Mouse (Mus musculus) CH12.LX (cell line): ENCODE measurements around the gene Axdnd1. TPM values are rescaled to one million over a fixed set of nuclear protein-coding genes. Genes with fewer than 3 reads are reported as not detected.

Experiments
- DNase-seq: peaks from one replicate; pipeline ENCODE4 v3.0.0-alpha.2; 2013; ENCODE audit errors: extremely low read depth
- H3K27ac ChIP-seq: 2 replicates; pipeline ENCODE4 v1.5.1; 2012; ENCODE audit warnings: low read depth, mild to moderate bottlenecking, control low read depth, moderate library complexity; ENCODE audit not compliant: insufficient read depth
- H3K27me3 ChIP-seq: replicated peaks from 2 replicates; pipeline ENCODE3; 2012; ENCODE audit warnings: inconsistent platforms
- H3K36me3 ChIP-seq, 2 experiments: replicated peaks in 1 of 2; 2 replicates each; pipeline versions ENCODE3 to v1.6.1; 2012; ENCODE audit warnings: inconsistent platforms in 1 of 2, low read length in 1 of 2, mild to moderate bottlenecking in 1 of 2, mixed read lengths in 1 of 2, moderate library complexity in 1 of 2; ENCODE audit not compliant: control insufficient read depth in 1 of 2, insufficient read depth in 1 of 2
- H3K4me1 ChIP-seq, 2 experiments: 2 replicates each; pipeline ENCODE4 v1.6.1; 2012; ENCODE audit warnings: inconsistent platforms in 1 of 2, moderate library complexity in 1 of 2; ENCODE audit not compliant: insufficient read depth in 2 of 2, control insufficient read depth in 1 of 2
- H3K4me2 ChIP-seq: 2 replicates; pipeline ENCODE4 v1.6.1; 2012; ENCODE audit warnings: low read depth, mild to moderate bottlenecking, control low read depth; ENCODE audit not compliant: poor library complexity, insufficient read depth, severe bottlenecking
- H3K4me3 ChIP-seq, 3 experiments: fragments of 150-350 bp in 1 of 3; sonication (generic) in 1 of 3; replicated peaks in 1 of 3; 2 replicates each; pipeline versions ENCODE3 to v1.5.1; 2011 to 2012; ENCODE audit warnings: low read depth in 2 of 3, low read length in 2 of 3, mild to moderate bottlenecking in 2 of 3, moderate library complexity in 2 of 3, control low read depth in 1 of 3, improper control_type of control experiment in 1 of 3, inconsistent platforms in 1 of 3, mixed read lengths in 1 of 3; ENCODE audit not compliant: poor library complexity in 1 of 3
- H3K79me2 ChIP-seq: replicated peaks from 2 replicates; pipeline ENCODE4 v1.6.1; 2012; ENCODE audit warnings: mild to moderate bottlenecking, moderate library complexity; ENCODE audit not compliant: control insufficient read depth, poor library complexity, insufficient read depth, severe bottlenecking; ENCODE audit errors: extremely low read depth
- H3K9ac ChIP-seq: 2 replicates; pipeline ENCODE4 v1.6.1; 2012; ENCODE audit warnings: low read depth, mild to moderate bottlenecking, control low read depth, moderate library complexity; ENCODE audit not compliant: insufficient read depth
- H3K9me3 ChIP-seq: replicated peaks from 2 replicates; pipeline ENCODE3; 2012; ENCODE audit warnings: low read length, inconsistent platforms, mixed read lengths
- CHD2 ChIP-seq: IDR thresholded peaks from 2 replicates; pipeline ENCODE4 v1.6.1; 2011; ENCODE audit warnings: low read length, improper control_type of control experiment
- CTCF ChIP-seq, 2 experiments: IDR thresholded peaks in 1 of 2; conservative IDR thresholded peaks in 1 of 2; 2 replicates each; pipeline ENCODE4 v1.5.1; 2011 to 2012; ENCODE audit warnings: low read depth in 2 of 2, low read length in 2 of 2, improper control_type of control experiment in 1 of 2, inconsistent platforms in 1 of 2, mild to moderate bottlenecking in 1 of 2, moderate library complexity in 1 of 2
- E2F4 ChIP-seq: IDR thresholded peaks from 2 replicates; pipeline ENCODE4 v1.6.1; 2011; ENCODE audit warnings: low read depth, low read length, improper control_type of control experiment; ENCODE audit not compliant: insufficient replicate concordance
- ELF1 ChIP-seq: IDR thresholded peaks from 2 replicates; pipeline ENCODE4 v1.6.1; 2014; ENCODE audit warnings: low read depth, mild to moderate bottlenecking, inconsistent platforms, low read length, improper control_type of control experiment
- ETS1 ChIP-seq: conservative IDR thresholded peaks from 2 replicates; pipeline ENCODE4 v1.6.1; 2012; ENCODE audit warnings: low read depth, mild to moderate bottlenecking, inconsistent platforms, low read length, improper control_type of control experiment, moderate library complexity
- IRF4 ChIP-seq: IDR thresholded peaks from 2 replicates; pipeline ENCODE4 v1.6.1; 2014; ENCODE audit warnings: low read depth, mild to moderate bottlenecking, inconsistent platforms, low read length, improper control_type of control experiment
- KAT2A ChIP-seq: IDR thresholded peaks from 2 replicates; pipeline ENCODE4 v1.6.1; 2012; ENCODE audit warnings: low read length, improper control_type of control experiment, inconsistent platforms; ENCODE audit not compliant: insufficient replicate concordance
- MAFK ChIP-seq: IDR thresholded peaks from 2 replicates; pipeline ENCODE4 v1.6.1; 2011; ENCODE audit warnings: low read length, improper control_type of control experiment; ENCODE audit not compliant: insufficient replicate concordance
- MAX ChIP-seq: IDR thresholded peaks from 2 replicates; pipeline ENCODE4 v1.6.1; 2011; ENCODE audit warnings: low read length, improper control_type of control experiment
- NRF1 ChIP-seq: IDR thresholded peaks from 2 replicates; pipeline ENCODE4 v1.6.1; 2014; ENCODE audit warnings: low read depth, mild to moderate bottlenecking, inconsistent platforms, low read length, improper control_type of control experiment, moderate library complexity
- POLR2A ChIP-seq: IDR thresholded peaks from 2 replicates; pipeline ENCODE4 v1.6.1; 2011; ENCODE audit warnings: low read depth, mild to moderate bottlenecking, improper control_type of control experiment, low read length
- RAD21 ChIP-seq: IDR thresholded peaks from 2 replicates; pipeline ENCODE4 v1.6.1; 2011; ENCODE audit warnings: low read depth, mild to moderate bottlenecking, low read length, improper control_type of control experiment, moderate library complexity
- RCOR1 ChIP-seq: conservative IDR thresholded peaks from 2 replicates; pipeline ENCODE4 v1.6.1; 2012; ENCODE audit warnings: low read depth, mild to moderate bottlenecking, inconsistent platforms, low read length, improper control_type of control experiment
- SMC3 ChIP-seq: IDR thresholded peaks from 2 replicates; pipeline ENCODE4 v1.6.1; 2011; ENCODE audit warnings: low read depth, low read length, improper control_type of control experiment
- USF1 ChIP-seq: IDR thresholded peaks from 2 replicates; pipeline ENCODE4 v1.6.1; 2014; ENCODE audit warnings: low read depth, mild to moderate bottlenecking, inconsistent platforms, low read length, improper control_type of control experiment
- USF2 ChIP-seq: conservative IDR thresholded peaks from 2 replicates; pipeline ENCODE4 v1.6.1; 2011; ENCODE audit warnings: low read depth, low read length, improper control_type of control experiment
- ZMIZ1 ChIP-seq: IDR thresholded peaks from 2 replicates; pipeline ENCODE4 v1.6.1; 2012; ENCODE audit warnings: low read depth, mild to moderate bottlenecking, inconsistent platforms, low read length, improper control_type of control experiment
- ZNF384 ChIP-seq: IDR thresholded peaks from 2 replicates; pipeline ENCODE4 v1.6.1; 2012; ENCODE audit warnings: low read depth, low read length, improper control_type of control experiment, inconsistent platforms
- dilution Hi-C: fragments of 300-500 bp; cut with MboI; formaldehyde crosslinking; loops from 2 replicates; pipeline ENCODE4 v1.14.3; 2020; ENCODE audit warnings: low sequenced_read_pairs; ENCODE audit not compliant: extremely low pct_unique_long_range_greater_than_20kb, extremely low pct_ligation_motif_present
- in situ Hi-C: fragments of 300-500 bp; cut with MboI; formaldehyde crosslinking; loops from 3 replicates; pipeline ENCODE4 v1.14.3; 2019; ENCODE audit warnings: low sequenced_read_pairs, low pct_ligation_motif_present, low pct_unique_long_range_greater_than_20kb, mixed read lengths
- polyA plus RNA-seq: library from polyadenylated mRNA; unstranded; fragments of >175 nt; gene quantifications from 2 replicates; pipeline ENCODE4 v1.2.1, GENCODE M21; 2012; ENCODE audit warnings: low read depth; ENCODE audit not compliant: insufficient read length
- total RNA-seq, 2 experiments: library from RNA; depleted of rRNA; stranded (reverse); fragments of 300-350 nt in 1 of 2; fragments of >200 nt in 1 of 2; gene quantifications; 2 replicates each; pipeline ENCODE4 v1.2.3; 2012 to 2014

The Axdnd1 gene
- total and polyA plus RNA-seq, 3 experiments: not detected

DNA sequence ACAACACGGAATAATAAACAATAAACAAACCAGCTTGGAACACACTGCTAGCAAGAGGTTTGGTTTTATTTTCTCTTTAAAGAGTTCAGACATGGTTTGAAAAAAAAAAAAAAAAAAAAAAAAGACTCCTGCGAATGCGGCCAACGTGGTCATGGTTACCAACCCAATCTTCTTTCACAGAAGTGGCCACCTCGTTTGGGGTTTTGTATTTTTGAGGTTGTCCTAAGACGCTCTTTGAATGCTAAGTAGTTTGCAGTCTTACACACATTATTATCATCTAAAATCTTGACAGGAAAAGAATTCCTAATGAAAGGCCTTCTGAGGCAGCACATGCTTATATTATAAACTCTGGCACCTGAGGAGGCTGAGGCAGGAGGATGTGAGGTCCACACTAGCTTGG lies 7.5 kb upstream of the Axdnd1 start:
- no peak for TF ChIP-seq MAX
- no peak for TF ChIP-seq CHD2
- TF ChIP-seq SMC3: no peak
- TF ChIP-seq NRF1: no peak
- no peak for TF ChIP-seq ZMIZ1
- no peak for TF ChIP-seq ELF1
- no peak for TF ChIP-seq POLR2A
- TF ChIP-seq RCOR1: no peak
- no peak for TF ChIP-seq KAT2A
- TF ChIP-seq E2F4: no peak
- no peak for TF ChIP-seq USF1
- no peak for TF ChIP-seq ZNF384
- TF ChIP-seq MAFK: no peak
- in situ Hi-C loops (no loop called here), dilution Hi-C loops (no loop called here)
- no peak for DNase-seq
- H3K36me3 ChIP-seq: peaks cover 0 to 26% of the 10 kb centered on the region in 2 experiments
- no peaks in the 10 kb centered on the region for H3K9me3 ChIP-seq
- H3K4me1 ChIP-seq: no peaks in the 10 kb centered on the region
- no peak overlapping the region for H3K9ac ChIP-seq
- H3K27me3 ChIP-seq: no peaks in the 10 kb centered on the region
- H3K79me2 ChIP-seq: no peaks in the 10 kb centered on the region
- no peak overlapping the region for H3K4me3 ChIP-seq
- no peak overlapping the region for H3K4me2 ChIP-seq
- H3K27ac ChIP-seq: no peak overlapping the region

DNA sequence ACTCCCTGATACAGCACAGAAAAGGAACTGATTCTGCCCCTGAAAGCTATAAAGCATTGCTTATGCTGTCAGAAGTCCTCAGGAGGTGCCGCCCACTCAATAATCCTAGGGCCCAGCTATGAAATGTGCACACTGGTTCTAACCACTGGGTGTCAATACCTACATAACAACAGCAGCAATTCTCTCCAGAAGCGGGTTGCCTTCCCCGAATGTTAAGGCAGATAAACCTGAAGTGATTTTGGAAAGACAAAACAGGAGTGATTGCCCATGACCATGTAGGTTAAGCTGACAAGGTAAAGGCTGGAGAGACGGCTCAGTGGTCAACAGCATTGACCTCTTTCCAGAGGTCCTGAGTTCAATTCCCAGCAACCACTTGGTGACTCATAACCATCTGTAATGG lies 4.8 kb upstream of the Axdnd1 start:
- no peak overlapping the region for H3K9ac ChIP-seq
- no peak for DNase-seq
- TF ChIP-seq IRF4: no peak
- no peak for TF ChIP-seq RAD21
- TF ChIP-seq USF2: no peak
- no peak for TF ChIP-seq POLR2A
- no peak for TF ChIP-seq ETS1
- TF ChIP-seq CTCF (conservative IDR thresholded peaks at IDR 0.05 in 1 of 2, IDR thresholded peaks at IDR 0.05 in 1 of 2; ENCODE audit: low read depth in 2 of 2, low read length in 2 of 2): no peak
- no peak overlapping the region for H3K27ac ChIP-seq
- no peaks in the 10 kb centered on the region for H3K79me2 ChIP-seq
- peaks cover 0 to 6% of the 10 kb centered on the region in 2 experiments for H3K36me3 ChIP-seq
- H3K27me3 ChIP-seq: no peaks in the 10 kb centered on the region
- H3K4me1 ChIP-seq: peaks cover 5% of the 10 kb centered on the region in 2 experiments
- dilution Hi-C loops: no loop called here
- no peaks in the 10 kb centered on the region for H3K9me3 ChIP-seq
- in situ Hi-C loops: no loop called here
- no peak overlapping the region for H3K4me2 ChIP-seq
- H3K4me3 ChIP-seq: no peak overlapping the region
